Mouse (Mus musculus) limb, embryonic 12.5 days (tissue): ENCODE measurements around the gene BC024063. TPM values are rescaled to one million over a fixed set of nuclear protein-coding genes. Genes with fewer than 3 reads are reported as not detected.
"Not testable (repeated sequence)": the region's sequence is repeated elsewhere in the genome, so short reads cannot be mapped to it uniquely, and the experiment has no call there.

Source experiments
- ATAC-seq: fragments of 200-750 bp; cut with Nextera tagmentation; 2 replicates; pipeline ENCODE4 v1.8.0; 2017; ENCODE audit warnings: low read depth, moderate TSS enrichment; ENCODE audit not compliant: insufficient number of reproducible peaks, insufficient read depth, low FRiP score, low TSS enrichment
- H3K27ac ChIP-seq: fragments of 300-500 bp; sonication (generic); 2 replicates; pipeline ENCODE4 v1.5.1; 2016; ENCODE audit warnings: mild to moderate bottlenecking, moderate library complexity
- H3K27me3 ChIP-seq: fragments of 300-500 bp; sonication (generic); 2 replicates; pipeline ENCODE4 v1.6.1; 2016; ENCODE audit warnings: mild to moderate bottlenecking, moderate library complexity
- H3K36me3 ChIP-seq: fragments of 300-500 bp; sonication (generic); 2 replicates; pipeline ENCODE4 v1.6.1; 2016; ENCODE audit warnings: mild to moderate bottlenecking, moderate library complexity
- H3K4me1 ChIP-seq: fragments of 300-500 bp; sonication (generic); replicated peaks from 2 replicates; pipeline ENCODE4 v1.6.1; 2016
- H3K4me2 ChIP-seq: fragments of 300-500 bp; sonication (generic); 2 replicates; pipeline ENCODE4 v1.6.1; 2016; ENCODE audit warnings: mild to moderate bottlenecking, moderate library complexity
- H3K4me3 ChIP-seq: fragments of 300-500 bp; sonication (generic); replicated peaks from 2 replicates; pipeline ENCODE4 v1.5.1; 2016; ENCODE audit warnings: mild to moderate bottlenecking
- H3K9ac ChIP-seq: fragments of 300-500 bp; sonication (generic); replicated peaks from 2 replicates; pipeline ENCODE4 v1.6.1; 2016; ENCODE audit warnings: mild to moderate bottlenecking, moderate library complexity
- H3K9me3 ChIP-seq: fragments of 300-500 bp; sonication (generic); 2 replicates; pipeline ENCODE4 v1.6.1; 2016; ENCODE audit warnings: mild to moderate bottlenecking, moderate library complexity
- WGBS: fragments of 180-500 bp; shearing (Covaris S2); methylation state at CpG from one replicate; pipeline ENCODE4 v1.1.7; 2016; 5-methylcytosine and 5-hydroxymethylcytosine counted together
- polyA plus RNA-seq: library from polyadenylated mRNA; unstranded; fragments of >200 nt; fragmentation: Nextera tagmentation; extraction: Ambion mirVana; gene quantifications from 2 replicates; pipeline ENCODE4 v1.2.1, GENCODE M21; 2016

The BC024063 gene
- 5.5 and 6.3 TPM in 2 replicates for polyA plus RNA-seq

GRCm38 (mm10) chr10:82082728-82083621 is at the start of gene BC024063:
Gene BC024063 (plus strand): TSS chr10:82083353.
- H3K9ac ChIP-seq = peak within 1 kb of the TSS; percentile 60
- H3K27me3 ChIP-seq, H3K36me3 ChIP-seq, H3K4me1 ChIP-seq: not testable (repeated sequence)
- H3K4me2 ChIP-seq = peak within 1 kb of the TSS; percentile 51
- H3K27ac ChIP-seq = peak within 1 kb of the TSS; percentile 76
- 15% methylated on average over 42 of the region's 42 CpGs for WGBS
- ATAC-seq = peak; percentile 94
- peak within 1 kb of the TSS; percentile 49 for H3K4me3 ChIP-seq
- 0 out of 2 replicates have a peak, but pooled peaks cover 15% of the 10 kb centered on the region for H3K9me3 ChIP-seq

- no peak overlapping the region for H3K27ac ChIP-seq
- H3K36me3 ChIP-seq = no peaks in the 10 kb centered on the region
- H3K9ac ChIP-seq = no peak overlapping the region
- 72% methylated on average over 2 of the region's 2 CpGs for WGBS
- no peaks in the 10 kb centered on the region for H3K27me3 ChIP-seq
- no peak overlapping the region for H3K4me2 ChIP-seq
- H3K4me3 ChIP-seq = no peak overlapping the region
- ATAC-seq = no peak
- no peaks in the 10 kb centered on the region for H3K4me1 ChIP-seq
- H3K9me3 ChIP-seq = peaks cover 21% of the 10 kb centered on the region
These were observed 41.0 kb upstream of the BC024063 start for GRCm38 (mm10) chr10:82042191-82042590.

- 86% methylated on average over 3 of the region's 3 CpGs for whole genome bisulfite sequencing
- Histone ChIP-seq H3K9me3 (peaks cover 49% of the 10 kb centered on the region), H3K27me3 (no peaks in the 10 kb centered on the region), H3K4me1 (no peaks in the 10 kb centered on the region), H3K27ac (no peak overlapping the region), H3K4me2 (no peak overlapping the region), H3K9ac (no peak overlapping the region), H3K4me3 (no peak overlapping the region), H3K36me3 (peaks cover 20% of the 10 kb centered on the region; the same call in 1 of the 2 replicates)
- ATAC-seq = no peak
These were observed 36.5 kb upstream of the BC024063 start for GRCm38 (mm10) chr10:82046603-82047002.

GRCm38 (mm10) chr10:82047597-82048459 is 35.3 kb upstream of the BC024063 start, which contains the start of gene Zfp873:
Gene Zfp873 (plus strand): TSS chr10:82048123.
- Histone ChIP-seq H3K4me2 (peak within 1 kb of the TSS; percentile 56), H3K9me3 (peaks cover 60% of the 10 kb centered on the region), H3K9ac (peak within 1 kb of the TSS; percentile 83), H3K4me3 (peak within 1 kb of the TSS; percentile 63), H3K27me3 (no peaks in the 10 kb centered on the region), H3K27ac (peak within 1 kb of the TSS; percentile 95), H3K36me3 (peaks cover 31% of the 10 kb centered on the region), H3K4me1 (no peaks in the 10 kb centered on the region)
- WGBS = 10% methylated on average over 35 of the region's 35 CpGs
- peak; percentile 99 for ATAC-seq

GRCm38 (mm10) chr10:82048460-82048804 is 34.7 kb upstream of the BC024063 start:
- H3K4me2 ChIP-seq = peak overlapping the region; percentile 56
- 26% methylated on average over 10 of the region's 10 CpGs for WGBS
- 0 out of 2 replicates have a peak, but pooled peaks have one; percentile 22 for ATAC-seq
- peak overlapping the region; percentile 95; the same call in 1 of the 2 replicates for H3K27ac ChIP-seq
- peaks cover 62% of the 10 kb centered on the region for H3K9me3 ChIP-seq
- peaks cover 37% of the 10 kb centered on the region for H3K36me3 ChIP-seq
- H3K4me1 ChIP-seq, H3K27me3 ChIP-seq: not testable (repeated sequence)
- peak overlapping the region; percentile 63 for H3K4me3 ChIP-seq
- H3K9ac ChIP-seq = peak overlapping the region; percentile 83; the same call in 1 of the 2 replicates

- H3K27me3 ChIP-seq, H3K36me3 ChIP-seq, H3K4me1 ChIP-seq, ATAC-seq: not testable (repeated sequence)
- Histone ChIP-seq H3K27ac (peak overlapping the region; percentile 76; the same call in 1 of the 2 replicates), H3K9me3 (0 out of 2 replicates have a peak, but pooled peaks cover 15% of the 10 kb centered on the region), H3K9ac (peak overlapping the region; percentile 60), H3K4me2 (peak overlapping the region; percentile 51), H3K4me3 (peak overlapping the region; percentile 49)
- 18% methylated on average over 14 of the region's 14 CpGs for WGBS
These were observed 444 bp downstream of the BC024063 start for GRCm38 (mm10) chr10:82083622-82083971.

- peaks cover 59% of the 10 kb centered on the region for H3K9me3 ChIP-seq
- H3K4me1 ChIP-seq = no peaks in the 10 kb centered on the region
- H3K4me2 ChIP-seq = no peak overlapping the region
- H3K27ac ChIP-seq = no peak overlapping the region
- no peaks in the 10 kb centered on the region for H3K36me3 ChIP-seq
- no peaks in the 10 kb centered on the region for H3K27me3 ChIP-seq
- H3K9ac ChIP-seq = no peak overlapping the region
- 70% methylated on average over 3 of the region's 3 CpGs for WGBS
- ATAC-seq = no peak
- no peak overlapping the region for H3K4me3 ChIP-seq
These were observed 34.1 kb downstream of the BC024063 start for GRCm38 (mm10) chr10:82117206-82117605.

GRCm38 (mm10) chr10:82127850-82128401 is 44.8 kb downstream of the BC024063 start, which contains the start of gene AU041133:
Gene AU041133 (plus strand): TSS chr10:82128013.
- H3K27me3 ChIP-seq = no peaks in the 10 kb centered on the region
- 3% methylated on average over 41 of the region's 41 CpGs for WGBS
- peak within 1 kb of the TSS; percentile 52 for H3K9ac ChIP-seq
- H3K4me1 ChIP-seq = no peaks in the 10 kb centered on the region
- peak within 1 kb of the TSS; percentile 79 for H3K27ac ChIP-seq
- H3K4me2 ChIP-seq = peak within 1 kb of the TSS; percentile 56
- peaks cover 8% of the 10 kb centered on the region; the same call in 1 of the 2 replicates for H3K36me3 ChIP-seq
- peaks cover 43% of the 10 kb centered on the region for H3K9me3 ChIP-seq
- peak; percentile 99 for ATAC-seq
- H3K4me3 ChIP-seq = peak within 1 kb of the TSS; percentile 64

- WGBS = 100% methylated on average over 1 of the region's 1 CpGs
- Histone ChIP-seq H3K27ac (no peak overlapping the region), H3K9ac (no peak overlapping the region), H3K36me3 (peaks cover 53% of the 10 kb centered on the region), H3K9me3 (peaks cover 31% of the 10 kb centered on the region), H3K4me1 (no peaks in the 10 kb centered on the region), H3K4me2 (no peak overlapping the region), H3K27me3 (no peaks in the 10 kb centered on the region), H3K4me3 (no peak overlapping the region)
- no peak for ATAC-seq
These were observed 62.1 kb downstream of the BC024063 start for GRCm38 (mm10) chr10:82145282-82145681.

- H3K27me3 ChIP-seq = no peaks in the 10 kb centered on the region
- peaks cover 54% of the 10 kb centered on the region for H3K9me3 ChIP-seq
These were observed 64.4 kb downstream of the BC024063 start for GRCm38 (mm10) chr10:82147571-82147970.

More at GRCm38 (mm10) chr10:82147571-82147970, 64.4 kb downstream of the BC024063 start:
- no peak overlapping the region for H3K4me3 ChIP-seq
- no peak overlapping the region for H3K9ac ChIP-seq
- ATAC-seq = no peak
- peaks cover 68% of the 10 kb centered on the region for H3K36me3 ChIP-seq
- H3K27ac ChIP-seq = no peak overlapping the region
- H3K4me2 ChIP-seq = no peak overlapping the region
- WGBS = 82% methylated on average over 4 of the region's 4 CpGs
- H3K4me1 ChIP-seq = no peaks in the 10 kb centered on the region
